30 mouse cellular contexts compared by ENCODE assay signal in genomic region chr11:120071731-120072320, GRCm38 (mm10). TPM values are rescaled to one million over a fixed set of nuclear protein-coding genes. Genes with fewer than 3 reads are reported as not detected.
DNase-seq lines count a peak whose midpoint lies in the region; ATAC-seq and TF ChIP-seq lines count a peak whose summit lies in the region.
"Had no signal": no experiment of that assay in that cellular context is flagged by ENCODE, and none has a peak within 500 bp of the region (broad histone marks: within the 10 kb centered on the region; RNA-seq: fewer than 3 reads in every experiment).

No protein-coding gene starts in this region.

- WGBS in midbrain, embryonic 10.5 days, result 75% methylated on average over 7 of the region's 7 CpGs
- WGBS in midbrain, postnatal 0 days, result 88% methylated on average over 7 of the region's 7 CpGs

- H3K36me3 ChIP-seq in midbrain, embryonic 10.5 days, result peaks cover 100% of the 10 kb centered on the region
- H3K36me3 ChIP-seq in midbrain, postnatal 0 days (ENCODE audit: insufficient read depth, low read length), result peaks cover 82% of the 10 kb centered on the region
- H3K36me3 ChIP-seq in ES-Bruce4 (ENCODE audit: control insufficient read depth, insufficient read depth, low read length, poor library complexity, severe bottlenecking), result 0 out of 2 replicates have a peak, but pooled peaks cover 2% of the 10 kb centered on the region

- no peak for TF ChIP-seq POLR2A in ES-Bruce4 (IDR thresholded peaks at IDR 0.05; ENCODE audit: insufficient read depth, low read length)

- TF ChIP-seq CTCF in midbrain, postnatal 0 days (IDR thresholded peaks at IDR 0.05), result no peak
- no peak for TF ChIP-seq CTCF in ES-Bruce4 (IDR thresholded peaks at IDR 0.05; ENCODE audit: low read depth, low read length)

- H3K4me1 ChIP-seq in midbrain, embryonic 10.5 days, result peaks cover 29% of the 10 kb centered on the region
- no peaks in the 10 kb centered on the region for H3K4me1 ChIP-seq in midbrain, postnatal 0 days (ENCODE audit: insufficient read depth, low read length)
- H3K4me1 ChIP-seq in ES-Bruce4 (ENCODE audit: control insufficient read depth, insufficient read depth, low read length), result peaks cover 3% of the 10 kb centered on the region
- H3K4me1 ChIP-seq: midbrain, embryonic 12.5 days had no signal

- peaks cover 50% of the 10 kb centered on the region for H3K27me3 ChIP-seq in midbrain, embryonic 10.5 days (ENCODE audit: low read depth, poor library complexity, severe bottlenecking)
- no peaks in the 10 kb centered on the region for H3K27me3 ChIP-seq in midbrain, postnatal 0 days (ENCODE audit: insufficient read depth, low read length)
- H3K27me3 ChIP-seq in ES-Bruce4 (ENCODE audit: control insufficient read depth, insufficient read depth, low read length, poor library complexity, severe bottlenecking), result no peaks in the 10 kb centered on the region
- H3K27me3 ChIP-seq: forebrain, embryonic 12.5 days; kidney, embryonic 15.5 days; midbrain, embryonic 12.5 days; neural tube, embryonic 12.5 days; stomach, embryonic 15.5 days had no signal

- no peaks in the 10 kb centered on the region for H3K9me3 ChIP-seq in midbrain, embryonic 10.5 days (replicated peaks)
- no peaks in the 10 kb centered on the region for H3K9me3 ChIP-seq in midbrain, postnatal 0 days (ENCODE audit: low read length)
- H3K9me3 ChIP-seq in ES-Bruce4 (replicated peaks; ENCODE audit: control insufficient read depth, insufficient read depth, low read length, poor library complexity, severe bottlenecking), result no peaks in the 10 kb centered on the region
- H3K9me3 ChIP-seq: forebrain, embryonic 12.5 days; G1E; kidney, embryonic 15.5 days; midbrain, embryonic 12.5 days; neural tube, embryonic 12.5 days; stomach, embryonic 15.5 days had no signal

- H3K9ac ChIP-seq in midbrain, postnatal 0 days (replicated peaks; ENCODE audit: low read length, poor library complexity, severe bottlenecking), result no peak overlapping the region
- no peak overlapping the region for H3K9ac ChIP-seq in ES-Bruce4 (ENCODE audit: low read depth, poor library complexity, severe bottlenecking)
- H3K9ac ChIP-seq: forebrain, embryonic 12.5 days; kidney, embryonic 15.5 days; liver, embryonic 14.5 days; midbrain, embryonic 12.5 days had no signal

- no peak overlapping the region for H3K4me3 ChIP-seq in midbrain, embryonic 10.5 days
- H3K4me3 ChIP-seq in midbrain, postnatal 0 days (ENCODE audit: low read depth, low read length), result no peak overlapping the region
- no peak overlapping the region for H3K4me3 ChIP-seq in ES-Bruce4 (ENCODE audit: low read depth, low read length)
- H3K4me3 ChIP-seq: erythroblast, embryonic 14.5 days; forebrain, embryonic 12.5 days; kidney, embryonic 15.5 days; midbrain, embryonic 12.5 days; neural tube, embryonic 12.5 days; stomach, embryonic 15.5 days had no signal

- ATAC-seq in midbrain, postnatal 0 days (ENCODE audit: low FRiP score), result no peak
- ATAC-seq: hindbrain, embryonic 16.5 days had no signal

- TF ChIP-seq EP300 in ES-Bruce4 (IDR thresholded peaks at IDR 0.05; ENCODE audit: insufficient read depth, low read depth, low read length), result no peak

- no peak for DNase-seq in midbrain, embryonic 10.5 days (ENCODE audit: low spot score)
- no peak for DNase-seq in midbrain, postnatal 0 days (ENCODE audit: low spot score)
- DNase-seq in adrenal gland, adult 2 months, result peak; percentile 88
- peak; percentile 69 to 80 for DNase-seq in adrenal gland, postnatal 36 days
- no peak for DNase-seq in heart, adult 8-10 months (ENCODE audit: low spot score)
- DNase-seq in cerebellum, postnatal 4 days (ENCODE audit: low spot score in 2 of 2), result no peak
- DNase-seq in layer of hippocampus, adult 18-20 months (ENCODE audit: low spot score in 2 of 2), result no peak
- DNase-seq: B cell, adult 2 months; cerebellum, adult 11 months; cerebellum, adult 9-10 months; cerebellum, postnatal 36 days; gastrocnemius, postnatal 14 days; heart, postnatal 36 days; kidney, adult 18-20 months; kidney, postnatal 25 days; liver; lung, adult 2 months; lung, postnatal 10 days; right cerebral cortex, postnatal 14 days had no signal

- peak overlapping the region; percentile 33 for H3K27ac ChIP-seq in midbrain, embryonic 10.5 days (replicated peaks)
- H3K27ac ChIP-seq in midbrain, postnatal 0 days (ENCODE audit: low read depth, low read length), result no peak overlapping the region
- H3K27ac ChIP-seq in ES-Bruce4 (ENCODE audit: insufficient read depth, low read length), result 0 out of 2 replicates have a peak overlapping the region, but pooled peaks have one; percentile 7
- H3K27ac ChIP-seq: forebrain, embryonic 12.5 days; kidney, embryonic 15.5 days; liver, embryonic 14.5 days; midbrain, embryonic 12.5 days; neural tube, embryonic 12.5 days; stomach, embryonic 15.5 days had no signal

- H3K4me2 ChIP-seq in midbrain, postnatal 0 days (ENCODE audit: low read depth, low read length, poor library complexity, severe bottlenecking), result no peak overlapping the region
- H3K4me2 ChIP-seq: forebrain, embryonic 12.5 days; heart, embryonic 11.5 days; kidney, embryonic 15.5 days; midbrain, embryonic 12.5 days; neural tube, embryonic 12.5 days; stomach, embryonic 15.5 days had no signal

RNA-seq across cellular contexts. Expression of gene Cep131, which starts 14.8 kb away (rescaled TPM):
- polyA plus RNA-seq in midbrain, embryonic 10.5 days (2016; fragmentation: Nextera tagmentation; extraction: Ambion mirVana), result 38.1 and 45.9 TPM in 2 replicates
- 17.7 and 19.0 TPM in 2 replicates for total RNA-seq in midbrain, postnatal 0 days (2014; rRNA removed)
- 25.4 and 27.7 TPM in 2 replicates for polyA plus RNA-seq in midbrain, postnatal 0 days (2015; fragmentation: Nextera tagmentation; extraction: Ambion mirVana)
- polyA plus RNA-seq in ES-Bruce4 (2011; ENCODE audit: insufficient read depth, insufficient read length, low read depth, missing spikeins), result 12.2 and 18.7 TPM in 2 replicates
- 100 to 1,000 TPM in 1 of 2 experiments, 10 to 100 TPM in 1; 74.3 to 121 TPM for total RNA-seq in adrenal gland, adult 2 months (2021)
- polyA plus RNA-seq in adrenal gland, adult 2 months (2012; rRNA removed), result 33.6 and 50.6 TPM in 2 replicates
- total RNA-seq in adrenal gland, postnatal 36 days (2021), result 100 to 1,000 TPM in 1 of 2 experiments, 10 to 100 TPM in 1; 35.5 to 207 TPM
- total RNA-seq in heart, adult 8-10 months (2022), result 10 to 100 TPM in 3 of 4 experiments, 1 to 10 TPM in 1; 8.9 to 16.0 (median 11.7) TPM
- 10 to 100 TPM; 31.7 to 32.5 TPM for total RNA-seq in layer of hippocampus, adult 18-20 months (2021)

RNA-seq across cellular contexts. Expression of gene Aatk, which starts 24.9 kb away (rescaled TPM):
- polyA plus RNA-seq in midbrain, embryonic 10.5 days (2016; fragmentation: Nextera tagmentation; extraction: Ambion mirVana), result 1.2 and 1.9 TPM in 2 replicates
- total RNA-seq in midbrain, postnatal 0 days (2014; rRNA removed), result 170 and 178 TPM in 2 replicates
- 44.9 and 46.9 TPM in 2 replicates for polyA plus RNA-seq in midbrain, postnatal 0 days (2015; fragmentation: Nextera tagmentation; extraction: Ambion mirVana)
- polyA plus RNA-seq in ES-Bruce4 (2011; ENCODE audit: insufficient read depth, insufficient read length, low read depth, missing spikeins), result 0.81 and 1.6 TPM in 2 replicates
- 10 to 100 TPM in 1 of 2 experiments, 1 to 10 TPM in 1; 9.9 to 15.5 TPM for total RNA-seq in adrenal gland, adult 2 months (2021)
- 26.3 and 44.1 TPM in 2 replicates for polyA plus RNA-seq in adrenal gland, adult 2 months (2012; rRNA removed)
- total RNA-seq in adrenal gland, postnatal 36 days (2021), result 10 to 100 TPM in 1 of 2 experiments, 1 to 10 TPM in 1; 9.2 to 13.2 TPM
- 1 to 10 TPM; 3.1 to 6.2 (median 4.7) TPM for total RNA-seq in heart, adult 8-10 months (2022)
- 100 to 1,000 TPM; 205 to 215 TPM for total RNA-seq in layer of hippocampus, adult 18-20 months (2021)
- polyA plus RNA-seq: G1E had no signal

RNA-seq across cellular contexts. Expression of gene Tepsin, which starts 26.7 kb away (rescaled TPM):
- 20.0 and 21.2 TPM in 2 replicates for polyA plus RNA-seq in midbrain, embryonic 10.5 days (2016; fragmentation: Nextera tagmentation; extraction: Ambion mirVana)
- 28.6 and 32.1 TPM in 2 replicates for total RNA-seq in midbrain, postnatal 0 days (2014; rRNA removed)
- polyA plus RNA-seq in midbrain, postnatal 0 days (2015; fragmentation: Nextera tagmentation; extraction: Ambion mirVana), result 14.9 and 17.6 TPM in 2 replicates
- polyA plus RNA-seq in ES-Bruce4 (2011; ENCODE audit: insufficient read depth, insufficient read length, low read depth, missing spikeins), result 12.2 and 15.6 TPM in 2 replicates
- total RNA-seq in adrenal gland, adult 2 months (2021), result 10 to 100 TPM; 10.2 to 14.4 TPM
- 53.9 and 61.2 TPM in 2 replicates for polyA plus RNA-seq in adrenal gland, adult 2 months (2012; rRNA removed)
- 10 to 100 TPM; 11.5 to 12.7 TPM for total RNA-seq in adrenal gland, postnatal 36 days (2021)
- total RNA-seq in heart, adult 8-10 months (2022), result 1 to 10 TPM; 4.8 to 7.0 (median 6.9) TPM
- 10 to 100 TPM; 13.9 to 17.9 TPM for total RNA-seq in layer of hippocampus, adult 18-20 months (2021)

RNA-seq across cellular contexts. Expression of gene Ndufaf8, which starts 26.9 kb away (rescaled TPM):
- polyA plus RNA-seq in midbrain, embryonic 10.5 days (2016; fragmentation: Nextera tagmentation; extraction: Ambion mirVana), result 89.7 and 91.0 TPM in 2 replicates
- 32.9 and 64.8 TPM in 2 replicates for total RNA-seq in midbrain, postnatal 0 days (2014; rRNA removed)
- 56.8 and 57.0 TPM in 2 replicates for polyA plus RNA-seq in midbrain, postnatal 0 days (2015; fragmentation: Nextera tagmentation; extraction: Ambion mirVana)
- polyA plus RNA-seq in ES-Bruce4 (2011; ENCODE audit: insufficient read depth, insufficient read length, low read depth, missing spikeins), result 15.3 and 17.2 TPM in 2 replicates
- total RNA-seq in adrenal gland, adult 2 months (2021), result 10 to 100 TPM; 47.5 to 76.2 TPM
- 78.1 and 85.2 TPM in 2 replicates for polyA plus RNA-seq in adrenal gland, adult 2 months (2012; rRNA removed)
- 10 to 100 TPM; 59.9 to 69.4 TPM for total RNA-seq in adrenal gland, postnatal 36 days (2021)
- 100 to 1,000 TPM in 1 of 4 experiments, 10 to 100 TPM in 3; 68.5 to 103 (median 82.8) TPM for total RNA-seq in heart, adult 8-10 months (2022)
- 10 to 100 TPM; 38.6 to 39.3 TPM for total RNA-seq in layer of hippocampus, adult 18-20 months (2021)

Comparison
In these comparisons a context has a peak if more than half of its experiments do, and no peak if none do; other contexts are left out.
1. DNase-seq: peak in adrenal gland, adult 2 months (single experiment) and adrenal gland, postnatal 36 days (2 of 2); none in midbrain, embryonic 10.5 days (single experiment), midbrain, postnatal 0 days (single experiment), heart, adult 8-10 months (single experiment), cerebellum, postnatal 4 days (0 of 2) and layer of hippocampus, adult 18-20 months (0 of 2).
2. RNA of gene Aatk, which starts 24.9 kb away (total RNA-seq): 205 to 215 TPM in layer of hippocampus, adult 18-20 months and 170 to 178 TPM in midbrain, postnatal 0 days; 9.9 to 15.5 TPM in adrenal gland, adult 2 months, 9.2 to 13.2 TPM in adrenal gland, postnatal 36 days and 3.1 to 6.2 TPM in heart, adult 8-10 months; every median in the first group is over 10 times any median in the second.